Mouse (Mus musculus) midbrain, embryonic 13.5 days (tissue): ENCODE measurements at regions not wholly inside any gene's neighbourhood (a gene's known extent, or its start where the extent isn't known, plus 50 kb on each side); places are given as distances from the start of the nearest gene placed in this dataset.

Source experiments
- ATAC-seq: fragments of 200-750 bp; cut with Nextera tagmentation; 2 replicates; pipeline ENCODE4 v1.8.0; 2017; ENCODE audit warnings: mild to moderate bottlenecking, moderate TSS enrichment, moderate library complexity
- H3K27ac ChIP-seq: fragments of 300-500 bp; sonication (generic); 2 replicates; pipeline ENCODE4 v1.5.1; 2015; ENCODE audit warnings: inconsistent platforms, mild to moderate bottlenecking, moderate library complexity
- H3K27me3 ChIP-seq: fragments of 300-500 bp; sonication (generic); 2 replicates; pipeline ENCODE4 v1.6.1; 2015; ENCODE audit warnings: mild to moderate bottlenecking, inconsistent platforms
- H3K36me3 ChIP-seq: fragments of 300-500 bp; sonication (generic); 2 replicates; pipeline ENCODE4 v1.6.1; 2015; ENCODE audit warnings: mild to moderate bottlenecking, inconsistent platforms
- H3K4me1 ChIP-seq: fragments of 300-500 bp; sonication (generic); replicated peaks from 2 replicates; pipeline ENCODE4 v1.6.1; 2015; ENCODE audit warnings: inconsistent platforms
- H3K4me2 ChIP-seq: fragments of 300-500 bp; sonication (generic); replicated peaks from 2 replicates; pipeline ENCODE4 v1.6.1; 2015; ENCODE audit warnings: moderate library complexity, mild to moderate bottlenecking, inconsistent platforms
- H3K4me3 ChIP-seq: fragments of 300-500 bp; sonication (generic); replicated peaks from 2 replicates; pipeline ENCODE4 v1.5.1; 2015; ENCODE audit warnings: mild to moderate bottlenecking, inconsistent platforms
- H3K9ac ChIP-seq: fragments of 300-500 bp; sonication (generic); replicated peaks from 2 replicates; pipeline ENCODE4 v1.6.1; 2015; ENCODE audit warnings: mild to moderate bottlenecking, inconsistent platforms
- H3K9me3 ChIP-seq: fragments of 300-500 bp; sonication (generic); 2 replicates; pipeline ENCODE4 v1.6.1; 2016; ENCODE audit warnings: mild to moderate bottlenecking, inconsistent platforms
- WGBS: fragments of 180-500 bp; shearing (Covaris S2); methylation state at CpG from one replicate; pipeline ENCODE4 v1.1.7; 2015; 5-methylcytosine and 5-hydroxymethylcytosine counted together

GRCm38 (mm10) chr4:26637859-26638258 is 291.2 kb upstream of the Manea start:
- Histone ChIP-seq H3K4me2 (no peak overlapping the region), H3K9ac (no peak overlapping the region), H3K36me3 (no peaks in the 10 kb centered on the region), H3K9me3 (no peaks in the 10 kb centered on the region), H3K27ac (no peak overlapping the region), H3K4me1 (no peaks in the 10 kb centered on the region), H3K4me3 (no peak overlapping the region), H3K27me3 (no peaks in the 10 kb centered on the region)
- 89% methylated on average over 2 of the region's 2 CpGs for WGBS
- no peak for ATAC-seq

GRCm38 (mm10) chr4:26630553-26631206 is 284.0 kb upstream of the Manea start:
- 29% methylated on average over 1 of the region's 1 CpGs for WGBS
- ATAC-seq = no peak
- Histone ChIP-seq H3K27ac (no peak overlapping the region), H3K27me3 (no peaks in the 10 kb centered on the region), H3K36me3 (no peaks in the 10 kb centered on the region), H3K4me1 (no peaks in the 10 kb centered on the region), H3K9ac (no peak overlapping the region), H3K4me3 (no peak overlapping the region), H3K4me2 (no peak overlapping the region), H3K9me3 (no peaks in the 10 kb centered on the region)

- Histone ChIP-seq H3K36me3 (no peaks in the 10 kb centered on the region), H3K9ac (no peak overlapping the region), H3K27ac (no peak overlapping the region), H3K27me3 (no peaks in the 10 kb centered on the region), H3K4me2 (no peak overlapping the region), H3K4me3 (no peak overlapping the region), H3K9me3 (no peaks in the 10 kb centered on the region), H3K4me1 (no peaks in the 10 kb centered on the region)
- WGBS = 83% methylated on average over 2 of the region's 2 CpGs
- no peak for ATAC-seq
Observed at GRCm38 (mm10) chr4:26629710-26630109, 283.0 kb upstream of the Manea start.

GRCm38 (mm10) chr4:26627744-26628143 is 281.1 kb upstream of the Manea start:
- no peaks in the 10 kb centered on the region for H3K27me3 ChIP-seq
- H3K9ac ChIP-seq = no peak overlapping the region
- H3K27ac ChIP-seq = no peak overlapping the region
- no peak for ATAC-seq
- no peaks in the 10 kb centered on the region for H3K9me3 ChIP-seq
- no peaks in the 10 kb centered on the region for H3K36me3 ChIP-seq
- 91% methylated on average over 6 of the region's 6 CpGs for WGBS
- no peak overlapping the region for H3K4me3 ChIP-seq
- no peak overlapping the region for H3K4me2 ChIP-seq
- H3K4me1 ChIP-seq = no peaks in the 10 kb centered on the region

GRCm38 (mm10) chr4:26589081-26589869 is 242.6 kb upstream of the Manea start:
- no peaks in the 10 kb centered on the region for H3K27me3 ChIP-seq
- H3K27ac ChIP-seq = no peak overlapping the region
- no peak overlapping the region for H3K4me2 ChIP-seq
- no peaks in the 10 kb centered on the region for H3K4me1 ChIP-seq
- H3K36me3 ChIP-seq = no peaks in the 10 kb centered on the region
- no peak overlapping the region for H3K9ac ChIP-seq
- H3K4me3 ChIP-seq = no peak overlapping the region
- WGBS = 80% methylated on average over 3 of the region's 3 CpGs
- no peaks in the 10 kb centered on the region for H3K9me3 ChIP-seq
- ATAC-seq = no peak

GRCm38 (mm10) chr4:26555690-26556089 is 209.0 kb upstream of the Manea start:
- WGBS = 88% methylated on average over 3 of the region's 3 CpGs
- Histone ChIP-seq H3K27ac (no peak overlapping the region), H3K4me1 (no peaks in the 10 kb centered on the region), H3K9ac (no peak overlapping the region), H3K9me3 (no peaks in the 10 kb centered on the region), H3K36me3 (no peaks in the 10 kb centered on the region), H3K27me3 (no peaks in the 10 kb centered on the region), H3K4me3 (no peak overlapping the region), H3K4me2 (no peak overlapping the region)
- no peak for ATAC-seq

GRCm38 (mm10) chr4:26543833-26544232 is 197.1 kb upstream of the Manea start:
- 42% methylated on average over 1 of the region's 1 CpGs for WGBS
- Histone ChIP-seq H3K9ac (no peak overlapping the region), H3K36me3 (no peaks in the 10 kb centered on the region), H3K27me3 (no peaks in the 10 kb centered on the region), H3K4me2 (no peak overlapping the region), H3K4me1 (no peaks in the 10 kb centered on the region), H3K9me3 (no peaks in the 10 kb centered on the region), H3K27ac (no peak overlapping the region), H3K4me3 (no peak overlapping the region)
- ATAC-seq = peak; percentile 66; the same call in 1 of the 2 replicates

- Histone ChIP-seq H3K9me3 (no peaks in the 10 kb centered on the region), H3K4me2 (no peak overlapping the region), H3K4me3 (no peak overlapping the region), H3K27ac (no peak overlapping the region), H3K4me1 (no peaks in the 10 kb centered on the region), H3K36me3 (no peaks in the 10 kb centered on the region), H3K27me3 (no peaks in the 10 kb centered on the region), H3K9ac (no peak overlapping the region)
- ATAC-seq = no peak
- WGBS = 65% methylated on average over 2 of the region's 2 CpGs
Observed at GRCm38 (mm10) chr4:26542511-26542910, 195.8 kb upstream of the Manea start.

- H3K9ac ChIP-seq = no peak overlapping the region
- no peaks in the 10 kb centered on the region for H3K4me1 ChIP-seq
- H3K9me3 ChIP-seq = no peaks in the 10 kb centered on the region
- no peak overlapping the region for H3K4me2 ChIP-seq
- no peak overlapping the region for H3K4me3 ChIP-seq
- H3K36me3 ChIP-seq = no peaks in the 10 kb centered on the region
- WGBS = 80% methylated on average over 5 of the region's 5 CpGs
- no peaks in the 10 kb centered on the region for H3K27me3 ChIP-seq
- no peak overlapping the region for H3K27ac ChIP-seq
- no peak for ATAC-seq
Observed at GRCm38 (mm10) chr4:26508004-26508403, 161.3 kb upstream of the Manea start.

GRCm38 (mm10) chr4:26494262-26494661 is 147.6 kb upstream of the Manea start:
- no peaks in the 10 kb centered on the region for H3K9me3 ChIP-seq
- H3K4me3 ChIP-seq = no peak overlapping the region
- H3K27ac ChIP-seq = no peak overlapping the region
- no peaks in the 10 kb centered on the region for H3K36me3 ChIP-seq
- H3K4me1 ChIP-seq = no peaks in the 10 kb centered on the region
- no peaks in the 10 kb centered on the region for H3K27me3 ChIP-seq
- ATAC-seq = no peak
- H3K9ac ChIP-seq = no peak overlapping the region
- H3K4me2 ChIP-seq = no peak overlapping the region

GRCm38 (mm10) chr4:26474913-26475312 is 128.2 kb upstream of the Manea start:
- H3K4me3 ChIP-seq = no peak overlapping the region
- no peak overlapping the region for H3K4me2 ChIP-seq
- H3K9me3 ChIP-seq = no peaks in the 10 kb centered on the region
- no peaks in the 10 kb centered on the region for H3K27me3 ChIP-seq
- no peak overlapping the region for H3K27ac ChIP-seq
- 93% methylated on average over 1 of the region's 1 CpGs for WGBS
- no peaks in the 10 kb centered on the region for H3K4me1 ChIP-seq
- no peak overlapping the region for H3K9ac ChIP-seq
- H3K36me3 ChIP-seq = no peaks in the 10 kb centered on the region
- ATAC-seq = no peak

- WGBS = 87% methylated on average over 1 of the region's 1 CpGs
- no peak for ATAC-seq
- Histone ChIP-seq H3K27me3 (no peaks in the 10 kb centered on the region), H3K27ac (no peak overlapping the region), H3K9me3 (no peaks in the 10 kb centered on the region), H3K4me3 (no peak overlapping the region), H3K36me3 (no peaks in the 10 kb centered on the region), H3K4me2 (no peak overlapping the region), H3K4me1 (no peaks in the 10 kb centered on the region), H3K9ac (no peak overlapping the region)
Observed at GRCm38 (mm10) chr4:26441533-26441932, 94.8 kb upstream of the Manea start.

- no peaks in the 10 kb centered on the region for H3K27me3 ChIP-seq
- ATAC-seq = no peak
- no peaks in the 10 kb centered on the region for H3K36me3 ChIP-seq
- H3K4me2 ChIP-seq = no peak overlapping the region
- H3K27ac ChIP-seq = no peak overlapping the region
- no peaks in the 10 kb centered on the region for H3K4me1 ChIP-seq
- H3K4me3 ChIP-seq = no peak overlapping the region
- H3K9me3 ChIP-seq = no peaks in the 10 kb centered on the region
- H3K9ac ChIP-seq = no peak overlapping the region
Observed at GRCm38 (mm10) chr4:26422084-26422483, 75.4 kb upstream of the Manea start.
